Mouse (Mus musculus): Measurements from ENCODE around the gene Clic5.

Gene Clic5

DNA sequence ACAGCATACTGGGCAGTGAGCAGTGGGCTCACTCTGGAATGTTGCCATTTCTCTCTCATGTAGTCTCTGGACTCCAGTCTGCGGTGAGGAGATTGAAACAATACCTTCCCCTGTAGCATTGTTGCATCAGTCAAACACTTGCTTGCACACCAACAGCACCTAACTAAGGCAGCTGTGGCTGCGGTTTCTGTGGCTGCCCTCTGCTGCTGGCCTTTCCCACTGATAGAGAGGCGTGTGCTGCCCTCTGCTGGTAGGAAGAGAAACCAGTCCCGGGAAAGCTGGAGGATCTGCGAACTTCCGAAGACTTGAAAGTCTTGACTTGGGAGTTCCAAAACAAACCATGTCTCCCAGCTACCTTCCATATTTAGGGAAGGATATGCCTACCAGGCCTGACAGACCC lies 68.2 kb downstream of the Clic5 start:
- in situ Hi-C loops (cut with MboI; ENCODE audit: unreplicated experiment in 2 of 2) = loop anchor here (5.0 to 25.0 kb wide), 3 partner anchors 181 to 1116 kb away; no protein-coding TSS in a partner anchor

DNA sequence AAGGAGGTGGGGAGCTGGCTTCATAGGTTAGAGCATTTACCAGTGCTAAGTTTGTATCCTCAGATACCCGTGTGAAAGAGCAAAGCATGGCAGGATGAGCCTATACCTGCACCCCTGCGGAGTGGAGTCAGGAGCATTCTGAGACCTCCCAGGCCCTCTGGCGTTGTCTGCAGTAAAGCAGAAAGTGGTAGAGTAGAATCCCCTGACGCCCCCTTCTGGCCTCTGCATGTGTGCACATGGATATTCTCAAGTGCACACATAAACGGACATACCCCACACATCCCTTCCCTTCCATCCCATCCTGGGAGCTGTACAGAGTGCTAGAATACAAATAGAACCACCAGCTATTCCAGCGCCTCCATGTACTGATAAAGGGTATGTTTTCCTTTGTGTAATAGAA lies 70.9 kb downstream of the Clic5 start:
- in situ Hi-C loops (cut with MboI; ENCODE audit: unreplicated experiment in 2 of 2) = loop anchor here (5.0 to 25.0 kb wide), 3 partner anchors 178 to 1113 kb away; no protein-coding TSS in a partner anchor

DNA sequence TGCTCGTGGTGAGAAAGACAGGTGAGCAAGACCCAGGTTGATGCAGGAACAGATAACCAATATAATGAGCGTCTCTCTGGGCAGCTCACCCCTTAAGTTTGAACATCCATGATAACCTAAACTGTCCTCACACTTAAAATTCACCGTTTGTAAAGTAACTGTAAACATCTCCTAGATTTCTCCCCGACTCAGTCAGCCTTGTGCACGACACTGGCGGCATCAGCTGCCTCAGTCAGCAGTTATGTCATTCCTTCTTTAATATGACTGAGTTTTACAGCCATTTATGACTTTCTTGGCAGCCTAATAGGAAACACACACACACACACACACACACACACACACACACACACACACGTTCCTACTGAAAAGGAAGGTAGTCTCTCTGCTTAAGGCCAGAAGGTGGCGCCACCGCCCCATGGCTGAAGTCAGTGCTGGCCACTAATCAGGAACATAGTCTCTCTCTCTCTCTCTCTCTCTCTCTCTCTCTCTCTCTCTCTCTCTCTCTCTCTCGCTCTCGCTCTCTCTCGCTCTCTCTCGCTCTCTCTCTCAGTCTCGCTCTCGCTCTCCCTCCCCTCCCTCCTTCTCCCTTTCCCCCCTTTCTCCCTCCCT lies 73.3 kb downstream of the Clic5 start:
- in situ Hi-C loops (cut with MboI; ENCODE audit: unreplicated experiment in 2 of 2) = loop anchor here (5.0 to 25.0 kb wide), 5 partner anchors 176 to 991 kb away; no protein-coding TSS in a partner anchor

DNA sequence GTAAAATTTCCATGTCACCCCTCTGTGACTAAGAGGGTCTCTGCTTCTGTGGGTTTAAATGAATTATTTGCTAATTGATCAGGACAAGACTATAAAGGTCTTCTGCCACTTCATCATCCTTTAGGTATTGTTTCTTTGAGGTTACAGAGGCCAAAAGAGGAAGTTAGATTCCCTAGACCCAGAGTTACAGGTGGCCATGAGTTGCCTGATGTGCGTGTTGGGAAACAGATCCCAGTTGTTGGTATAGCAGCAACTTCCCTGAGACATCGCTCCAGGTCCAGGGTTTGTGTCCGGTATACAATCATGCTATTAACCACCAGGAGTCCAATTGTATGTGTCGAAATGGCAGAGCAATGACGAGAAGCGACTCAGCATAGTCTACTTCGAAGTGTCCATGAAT lies 81.7 kb downstream of the Clic5 start:
- in situ Hi-C loops (cut with MboI; ENCODE audit: unreplicated experiment in 2 of 2) = loop anchor here in 1 of 2 experiments (25.0 kb wide), 1 partner anchor 167 kb away; no protein-coding TSS in a partner anchor

DNA sequence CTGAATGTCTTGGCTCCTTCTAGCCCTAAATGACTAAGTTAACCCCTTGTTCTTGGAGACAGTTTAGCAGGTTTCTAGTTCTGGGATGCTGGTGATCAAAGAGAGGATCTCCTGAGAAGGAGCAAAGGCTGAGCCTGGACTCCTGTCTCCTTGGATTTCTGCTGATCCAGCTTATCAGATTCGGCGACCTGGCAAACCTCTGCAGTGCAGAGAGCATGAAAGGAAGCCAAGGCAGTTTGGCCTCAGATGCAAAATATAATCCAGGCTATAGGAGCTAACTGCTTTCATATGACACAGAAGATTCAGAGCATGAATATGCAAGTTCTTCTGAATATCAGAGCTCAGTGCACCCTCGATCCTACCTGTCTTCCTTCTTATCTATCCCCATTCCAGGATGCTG lies 83.0 kb downstream of the Clic5 start:
- in situ Hi-C loops (cut with MboI; ENCODE audit: unreplicated experiment in 2 of 2) = loop anchor here in 1 of 2 experiments (25.0 kb wide), 1 partner anchor 166 kb away; no protein-coding TSS in a partner anchor

DNA sequence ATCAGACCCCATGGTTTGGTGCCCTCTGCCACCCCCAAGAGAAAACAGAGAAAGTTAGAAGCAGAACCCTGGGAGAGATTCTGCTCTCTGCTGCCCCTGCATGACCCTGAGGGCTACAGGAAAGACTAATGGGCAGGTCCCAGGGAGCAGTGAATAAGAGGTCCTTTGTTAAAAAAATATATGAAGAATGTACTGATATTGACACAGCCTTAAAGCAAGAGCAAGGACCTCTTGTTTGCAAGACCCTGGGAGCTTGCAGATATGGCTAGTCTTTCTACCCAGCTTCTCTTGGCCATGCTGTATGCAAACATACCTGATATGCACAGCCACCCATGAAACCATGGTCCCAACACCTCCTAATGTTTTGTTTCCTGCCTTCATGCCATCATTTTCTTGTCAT lies 86.4 kb downstream of the Clic5 start:
- in situ Hi-C loops (cut with MboI; ENCODE audit: unreplicated experiment in 2 of 2) = loop anchor here in 1 of 2 experiments (25.0 kb wide), 1 partner anchor 162 kb away; no protein-coding TSS in a partner anchor

DNA sequence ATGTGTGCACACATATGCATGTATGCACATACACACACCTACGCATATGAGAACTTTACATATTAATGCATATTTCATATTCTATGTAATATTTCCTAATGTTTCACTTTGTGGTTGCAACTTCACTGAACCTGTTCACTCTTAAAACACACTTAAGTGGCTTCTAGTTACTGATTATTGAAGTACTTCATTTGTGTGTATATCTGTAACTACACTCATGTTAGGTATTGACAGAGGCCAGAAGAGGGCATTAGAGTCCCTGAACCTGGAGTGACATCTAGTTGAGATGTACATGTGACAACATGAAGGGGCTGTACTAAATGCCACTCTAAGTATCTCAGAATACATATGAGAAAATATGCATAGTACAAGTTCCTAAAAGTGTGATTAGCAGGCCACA lies 99.9 kb downstream of the Clic5 start:
- in situ Hi-C loops (cut with MboI; ENCODE audit: unreplicated experiment in 2 of 2) = no loop called here

DNA sequence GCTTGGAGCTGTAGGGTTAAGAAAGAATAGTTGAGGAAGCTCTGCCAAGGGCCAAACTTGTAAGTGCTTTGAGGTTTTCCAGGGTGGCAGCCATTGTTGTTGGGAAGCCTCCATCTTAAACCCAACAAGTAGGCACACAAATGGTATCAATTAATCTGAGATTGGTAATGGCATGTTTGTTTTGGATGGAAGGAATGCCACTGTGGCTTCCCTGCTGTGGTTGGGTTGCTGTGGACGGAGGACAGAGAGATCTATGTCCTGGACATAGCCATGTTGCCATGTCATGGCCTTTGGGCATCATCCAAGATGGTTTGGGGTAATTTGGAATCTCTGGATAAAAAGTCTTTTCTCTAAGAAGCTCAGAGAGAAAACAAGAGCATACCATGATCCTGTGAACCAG lies 108.8 kb downstream of the Clic5 start:
- in situ Hi-C loops (cut with MboI; ENCODE audit: unreplicated experiment in 2 of 2) = no loop called here

DNA sequence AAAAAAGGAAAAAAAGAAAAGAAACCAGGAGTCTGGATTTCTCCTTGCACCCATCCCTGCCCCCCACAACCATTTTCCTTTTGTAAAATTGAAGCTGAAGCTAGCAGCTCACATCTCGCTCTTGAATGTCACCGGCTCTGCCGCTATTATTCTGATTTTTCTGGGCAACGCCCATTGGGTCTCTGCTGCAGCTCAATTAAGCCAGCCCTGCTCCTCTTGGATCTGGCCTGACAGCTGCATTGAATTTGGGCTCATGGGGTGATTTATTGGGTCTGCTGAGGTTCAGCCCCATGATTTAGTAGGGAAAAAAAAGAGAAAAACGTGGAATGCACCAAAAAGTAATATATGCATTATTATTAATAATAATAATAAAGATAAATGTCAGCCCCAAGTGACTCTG lies 111.9 kb downstream of the Clic5 start:
- in situ Hi-C loops (cut with MboI; ENCODE audit: unreplicated experiment in 2 of 2) = no loop called here

DNA sequence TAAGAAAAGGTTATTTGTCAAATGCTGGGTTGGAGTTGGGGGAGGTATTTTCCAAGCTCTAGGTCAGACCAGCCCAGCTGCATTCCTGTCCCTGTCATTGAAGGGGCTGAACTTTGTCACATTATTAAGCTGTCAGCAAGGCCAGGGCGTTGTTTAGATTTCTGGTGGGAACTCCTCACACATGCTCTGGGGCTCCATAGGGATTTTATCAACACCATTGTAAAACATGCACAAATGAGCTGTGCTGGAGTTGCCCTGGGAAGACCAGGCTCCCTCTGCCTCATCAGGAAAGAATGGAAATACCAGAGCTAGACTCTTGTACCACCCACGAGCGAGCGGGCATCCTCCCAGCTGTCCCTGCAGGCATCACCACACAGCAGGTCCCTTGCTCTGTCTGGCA lies 112.3 kb downstream of the Clic5 start:
- in situ Hi-C loops (cut with MboI; ENCODE audit: unreplicated experiment in 2 of 2) = no loop called here

DNA sequence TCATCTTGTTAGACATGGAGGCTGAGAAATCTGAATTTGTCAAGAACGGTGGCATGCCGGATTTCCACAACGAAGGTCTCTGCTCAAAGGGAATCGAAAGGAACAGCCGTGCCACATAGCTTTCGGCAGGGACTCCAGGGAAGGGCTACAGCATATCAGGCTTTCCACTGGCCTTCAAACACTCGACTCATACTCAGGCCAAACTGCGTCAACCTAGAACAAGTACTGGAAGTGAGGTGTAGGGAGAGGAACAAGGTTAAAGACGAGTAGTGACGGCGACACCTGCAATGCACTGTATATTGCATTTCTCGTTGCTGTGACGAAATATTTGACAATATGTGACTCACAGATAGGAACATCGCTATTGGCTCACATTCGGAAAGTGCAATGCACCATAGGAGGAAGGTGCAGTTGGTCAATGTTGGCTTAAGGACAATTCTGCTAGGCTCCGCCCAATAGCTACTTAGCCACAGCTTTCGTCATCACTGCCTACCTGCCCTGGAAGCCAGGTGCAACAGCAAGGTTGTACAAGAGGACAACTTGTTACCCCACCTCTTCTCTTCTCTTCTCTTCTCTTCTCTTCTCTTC lies 112.9 kb downstream of the Clic5 start:
- in situ Hi-C loops (cut with MboI; ENCODE audit: unreplicated experiment in 2 of 2) = no loop called here

DNA sequence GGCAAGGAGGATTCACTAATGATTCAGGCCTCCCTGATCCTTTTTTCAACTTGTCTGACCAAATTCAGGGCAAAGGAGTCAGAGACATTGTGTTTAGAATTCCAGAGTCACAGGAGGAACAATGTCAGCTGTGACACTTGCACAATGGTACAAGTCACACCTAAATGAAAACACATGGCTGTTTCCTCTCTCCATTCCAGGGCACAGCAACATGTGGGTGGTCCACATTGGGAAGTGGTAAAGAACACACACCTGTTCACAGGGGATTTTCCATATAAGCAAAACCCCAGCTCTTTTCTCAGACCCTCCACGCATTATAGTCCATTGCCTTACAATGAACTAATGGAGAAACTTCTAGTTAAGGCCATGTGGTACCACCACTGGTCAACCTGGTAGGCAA lies 115.7 kb downstream of the Clic5 start:
- in situ Hi-C loops (cut with MboI; ENCODE audit: unreplicated experiment in 2 of 2) = no loop called here

DNA sequence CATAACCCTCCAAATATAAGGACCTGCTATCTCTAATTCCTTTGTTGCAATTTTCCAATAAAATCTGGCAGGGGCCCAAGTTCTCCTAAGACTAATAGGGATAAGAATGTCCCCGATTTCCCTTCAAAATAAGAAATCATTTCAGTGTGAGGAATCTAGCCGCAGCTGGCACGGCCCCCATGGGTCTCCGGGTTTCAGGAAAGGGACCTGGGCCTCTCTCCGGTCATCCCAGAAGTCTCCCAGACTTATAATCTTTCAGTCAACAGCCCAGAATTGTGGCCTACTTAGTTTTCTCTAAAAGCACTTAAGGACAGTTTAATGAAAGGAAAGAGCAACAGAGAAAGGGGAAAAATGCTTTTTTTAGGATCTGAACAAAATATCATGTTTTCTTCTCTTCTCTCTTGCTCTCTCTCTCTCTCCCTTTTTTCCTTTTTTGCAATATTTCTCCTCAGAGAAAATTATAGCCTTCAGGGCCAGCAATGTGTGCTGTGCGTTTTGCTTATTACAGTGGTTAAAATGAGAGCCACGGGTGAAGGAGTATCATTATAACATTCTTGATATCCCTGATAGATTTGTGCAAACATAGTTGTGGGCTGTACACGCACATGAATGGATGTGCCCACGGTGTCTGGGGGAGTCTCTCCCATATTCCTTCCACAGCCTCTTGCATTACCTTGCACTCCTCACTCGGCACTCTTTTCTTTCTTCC lies 121.7 kb downstream of the Clic5 start:
- in situ Hi-C loops (cut with MboI; ENCODE audit: unreplicated experiment in 2 of 2) = no loop called here

DNA sequence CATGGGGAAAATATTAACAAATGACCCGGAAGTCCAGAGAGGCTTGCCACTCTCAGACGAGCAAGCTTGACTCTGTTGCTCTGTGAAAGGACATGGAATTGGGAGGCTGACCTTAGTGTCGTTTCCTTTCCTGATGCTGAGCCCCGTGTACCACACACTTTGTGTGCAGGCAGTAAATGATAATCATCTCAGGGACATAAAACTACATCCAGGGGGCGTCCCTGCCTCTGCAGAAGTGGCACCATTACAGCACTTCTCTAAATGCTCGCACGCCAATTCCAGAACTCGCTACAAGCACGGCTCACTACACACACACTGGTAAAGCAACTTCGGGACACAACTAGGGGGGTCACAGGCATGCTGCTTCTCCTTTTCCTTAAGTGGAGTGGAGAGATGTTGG lies 136.9 kb downstream of the Clic5 start:
- in situ Hi-C loops (cut with MboI; ENCODE audit: unreplicated experiment in 2 of 2) = no loop called here

DNA sequence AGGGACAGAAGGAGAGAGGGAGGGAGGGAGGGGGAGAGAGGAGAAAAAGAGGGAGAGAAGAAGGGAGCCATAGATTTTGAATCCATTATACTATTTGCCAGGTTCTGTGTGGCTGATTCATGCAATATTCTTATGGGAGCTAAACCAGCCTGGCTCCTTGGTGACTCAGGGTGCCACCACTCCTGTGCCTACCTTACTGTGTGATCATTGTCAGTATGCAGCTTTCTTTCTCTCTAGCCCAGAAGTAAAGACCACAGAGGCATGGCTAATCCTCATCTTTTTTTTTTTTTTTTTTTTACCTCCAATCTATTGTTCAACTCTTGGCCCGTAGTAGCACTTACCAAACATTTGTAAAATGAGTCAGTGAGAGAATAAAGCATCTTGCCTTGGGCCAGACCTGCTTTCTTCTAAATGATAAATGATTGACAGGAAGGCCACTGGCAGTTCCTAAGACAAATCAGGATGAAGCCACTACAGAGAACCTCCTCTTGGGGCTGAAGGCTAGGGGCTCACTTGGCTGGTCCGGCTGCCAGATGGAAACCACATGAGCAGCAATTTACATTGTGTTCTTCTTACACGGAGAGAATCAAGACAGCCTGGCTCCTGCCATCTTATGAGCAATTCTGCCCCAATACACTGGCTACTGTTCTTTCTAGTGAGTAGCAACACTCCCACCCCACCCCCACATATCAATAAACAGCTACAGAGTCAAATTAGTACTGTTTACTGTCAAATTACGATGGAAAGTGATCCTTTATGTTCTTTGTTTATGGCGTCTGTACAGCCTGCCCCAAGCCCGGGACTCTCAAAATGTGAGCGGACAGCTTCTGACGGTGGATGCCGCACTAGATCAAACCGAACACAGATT lies 139.1 kb downstream of the Clic5 start:
- in situ Hi-C loops (cut with MboI; ENCODE audit: unreplicated experiment in 2 of 2) = no loop called here

DNA sequence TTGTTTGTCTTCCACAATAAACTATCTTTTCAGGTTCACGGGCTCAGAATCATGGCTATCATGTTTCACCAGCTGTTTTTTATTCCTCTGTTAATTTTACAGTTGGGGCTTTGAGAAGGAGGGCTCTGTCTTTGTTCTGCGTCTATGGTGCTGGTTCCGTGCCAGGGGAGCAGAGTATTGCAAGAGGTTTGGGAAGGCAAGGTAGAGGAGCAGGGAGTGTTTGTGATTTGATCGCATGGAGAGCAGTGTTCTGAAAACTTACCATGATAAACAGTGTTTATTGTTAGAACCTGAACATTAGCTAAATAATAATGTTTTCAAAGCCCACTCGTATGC lies 139.7 kb downstream of the Clic5 start:
- in situ Hi-C loops (cut with MboI; ENCODE audit: unreplicated experiment in 2 of 2) = no loop called here

All from v-Abl transformed pro-B cells (cell line).